Mouse (Mus musculus) frontal cortex, adult (tissue): ENCODE measurements around the gene Foxo3.

Experiments
- ATAC-seq: cut with Nextera tagmentation; 2 replicates; pipeline ENCODE4 v1.9.2; 2017; ENCODE audit warnings: mild to moderate bottlenecking, moderate library complexity, mixed read lengths; ENCODE audit not compliant: low TSS enrichment

Gene Foxo3

DNA sequence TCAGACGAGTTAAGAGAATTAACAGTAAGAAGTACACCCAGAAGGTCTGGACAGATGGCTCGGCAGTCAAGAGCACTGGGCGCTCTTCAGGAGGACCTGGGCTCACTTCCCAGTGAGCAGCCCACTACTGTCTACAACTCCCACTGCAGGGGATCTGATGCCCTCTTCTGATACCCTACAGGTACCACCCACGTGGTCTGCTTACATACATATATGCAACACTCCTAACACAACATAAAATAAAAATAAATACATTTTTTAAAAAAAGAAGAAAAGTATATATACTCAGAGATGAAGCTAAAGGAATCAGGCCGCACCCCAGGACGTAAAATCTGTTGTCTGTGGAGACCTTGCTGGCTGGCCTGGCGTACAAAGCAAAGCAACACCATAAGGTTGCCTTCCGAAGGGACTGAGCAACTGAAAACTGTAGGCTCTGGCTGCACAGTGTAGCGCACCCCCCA, 89.6 kb downstream of the Foxo3 start:
- ATAC-seq: peak; percentile 46

GRCm38 (mm10) chr10:42180333-42180732, 96.2 kb downstream of the Foxo3 start:
- ATAC-seq: no peak

DNA sequence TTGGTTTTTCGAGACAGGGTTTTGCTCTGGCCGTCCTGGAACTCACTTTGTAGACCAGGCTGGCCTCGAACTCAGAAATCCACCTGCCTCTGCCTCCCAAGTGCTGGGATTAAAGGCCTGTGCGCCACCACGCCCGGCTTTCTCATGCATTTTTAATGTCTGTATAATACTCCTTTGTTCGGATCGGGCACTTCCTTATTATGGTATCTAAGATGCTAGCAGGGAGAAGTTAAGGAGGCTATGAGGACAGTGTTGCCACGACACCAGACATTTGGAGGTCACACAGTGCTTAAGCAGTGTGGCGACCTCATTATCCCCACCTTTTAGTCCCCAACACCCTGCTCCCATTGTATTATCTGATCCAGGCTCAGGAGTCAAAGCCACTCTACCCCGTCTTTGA, 97.8 kb downstream of the Foxo3 start:
- no peak for ATAC-seq

GRCm38 (mm10) chr10:42177771-42178674, 98.5 kb downstream of the Foxo3 start:
- no peak for ATAC-seq

DNA sequence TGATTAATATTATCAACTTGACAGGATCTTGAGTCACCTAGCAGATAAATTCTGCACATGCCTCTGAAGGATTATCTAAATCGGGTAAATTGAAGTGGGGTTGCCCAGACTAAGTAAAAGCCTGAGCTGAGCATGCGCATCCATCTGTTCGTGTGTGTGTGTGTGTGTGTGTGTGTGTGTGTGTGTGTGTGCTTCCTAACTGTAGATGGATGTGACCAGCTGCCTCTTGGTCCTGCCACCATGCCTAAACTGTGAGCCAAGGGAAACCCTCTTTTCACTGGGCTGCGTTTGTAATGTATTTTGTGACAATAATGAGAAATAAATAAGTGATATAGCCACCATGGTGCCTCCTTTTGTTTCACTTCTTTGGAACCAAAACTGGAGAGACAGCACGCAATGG, 102.3 kb downstream of the Foxo3 start:
- no peak for ATAC-seq

GRCm38 (mm10) chr10:42173839-42174238, 102.7 kb downstream of the Foxo3 start:
- ATAC-seq: no peak

DNA sequence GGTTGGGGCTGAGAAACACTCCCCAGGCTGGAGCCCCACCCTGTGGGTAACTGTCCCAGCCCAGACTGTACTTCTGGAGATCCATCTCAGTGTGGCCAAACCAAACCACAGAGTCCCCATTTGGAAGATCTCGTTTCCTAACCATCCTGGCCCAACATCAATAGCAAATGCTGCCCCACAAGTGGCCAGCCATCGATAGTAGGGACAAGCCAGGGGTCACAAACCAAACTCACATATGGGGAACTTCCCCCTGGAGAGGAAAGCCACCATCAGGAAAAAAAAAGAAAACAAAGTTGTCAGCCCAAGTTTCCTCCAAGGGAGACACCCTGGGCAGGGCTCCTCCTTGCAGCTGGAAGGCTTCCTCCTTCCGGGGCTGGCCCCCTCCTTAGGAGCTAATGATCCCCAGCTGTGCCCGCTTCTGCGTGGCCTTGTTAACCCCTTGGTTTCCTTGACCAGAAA, 105.6 kb downstream of the Foxo3 start:
- ATAC-seq: no peak

DNA sequence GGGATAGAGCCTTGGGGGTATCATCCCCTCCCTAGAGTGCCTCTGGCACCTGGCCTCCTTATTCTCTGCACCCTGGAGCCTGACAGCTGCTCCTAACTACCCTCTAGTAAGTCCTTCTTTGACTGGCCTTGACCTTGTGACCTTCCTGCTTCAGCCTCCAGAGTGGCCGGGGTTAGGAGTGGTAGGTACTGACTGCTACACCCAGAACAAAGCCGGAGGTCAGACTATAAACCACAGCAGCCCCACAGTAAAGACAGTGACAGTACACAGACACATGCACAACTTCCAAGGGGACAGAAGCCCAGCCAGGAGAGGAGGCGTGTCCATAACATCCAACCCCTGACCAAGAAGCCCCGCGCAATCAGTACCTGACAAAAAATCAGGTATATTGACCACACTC, 106.4 kb downstream of the Foxo3 start:
- no peak for ATAC-seq

DNA sequence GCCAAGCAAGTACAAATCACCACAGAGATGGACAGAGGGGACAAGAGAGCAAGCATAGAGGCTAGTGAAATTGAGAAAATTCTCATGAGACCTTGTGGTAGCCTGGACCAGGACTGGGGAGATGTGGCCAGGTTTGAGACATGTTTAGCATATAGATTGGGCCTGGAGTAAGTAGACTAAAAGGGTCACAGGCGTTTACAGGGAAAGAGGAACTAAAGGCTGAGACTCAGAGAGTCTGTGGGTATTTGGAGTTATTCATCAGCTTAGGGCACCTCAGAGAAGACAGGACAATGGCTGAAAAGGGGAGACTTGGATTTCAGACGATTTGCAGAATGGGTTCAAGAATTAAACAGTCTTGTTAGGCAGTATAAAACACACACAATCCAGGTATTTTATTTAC, 121.8 kb downstream of the Foxo3 start:
- ATAC-seq: no peak

GRCm38 (mm10) chr10:42152426-42153205, 123.9 kb downstream of the Foxo3 start:
- ATAC-seq: peak; percentile 86

DNA sequence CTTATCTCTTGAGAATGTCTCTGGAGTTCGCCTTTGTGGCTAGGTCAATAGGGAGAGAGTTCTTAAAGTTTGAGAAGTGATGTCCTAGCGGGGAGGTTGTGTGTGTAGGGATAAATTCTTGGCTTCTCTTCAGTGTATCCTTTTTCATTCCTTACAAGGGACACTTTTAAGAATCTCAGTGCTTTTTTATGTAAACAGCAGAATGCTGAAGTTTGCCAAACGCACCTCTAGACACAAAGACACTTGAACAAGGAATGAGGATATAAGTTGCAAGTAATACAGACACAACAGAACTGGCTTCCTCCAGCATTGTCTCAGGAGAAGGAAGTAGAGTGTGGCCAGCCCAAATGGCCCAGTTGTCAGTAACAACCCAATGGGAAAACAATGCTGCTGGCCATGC, 126.8 kb downstream of the Foxo3 start:
- no peak for ATAC-seq

- ATAC-seq: no peak
Observed at GRCm38 (mm10) chr10:42148326-42148725, 128.2 kb downstream of the Foxo3 start.

DNA sequence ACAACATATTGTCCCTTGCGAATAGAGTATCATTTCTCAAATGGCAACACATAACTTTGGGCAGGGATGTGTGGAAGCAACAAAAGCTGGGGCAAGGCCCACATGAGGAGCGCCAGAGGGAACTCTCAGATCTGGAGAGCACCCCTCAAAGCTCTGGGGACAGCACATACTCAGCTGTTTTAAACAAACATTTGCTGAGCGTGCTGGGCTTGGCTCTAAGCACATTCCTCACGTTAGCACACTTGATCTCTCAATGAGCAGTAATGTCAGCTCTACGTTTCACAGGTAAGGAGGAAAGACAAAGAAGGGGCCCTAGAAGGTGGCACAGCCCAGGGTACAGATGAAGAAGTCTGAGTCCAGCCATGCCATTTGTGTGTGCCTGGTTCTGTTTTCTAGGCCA, 131.3 kb downstream of the Foxo3 start:
- no peak for ATAC-seq

- ATAC-seq: no peak
Observed at GRCm38 (mm10) chr10:42144788-42145187, 131.8 kb downstream of the Foxo3 start.

- peak; percentile 95 for ATAC-seq
Observed at GRCm38 (mm10) chr10:42144176-42144575, 132.4 kb downstream of the Foxo3 start.

- no peak for ATAC-seq
Observed at GRCm38 (mm10) chr10:42142791-42143190, 133.8 kb downstream of the Foxo3 start.

GRCm38 (mm10) chr10:42142081-42142480, 134.5 kb downstream of the Foxo3 start:
- ATAC-seq: no peak

DNA sequence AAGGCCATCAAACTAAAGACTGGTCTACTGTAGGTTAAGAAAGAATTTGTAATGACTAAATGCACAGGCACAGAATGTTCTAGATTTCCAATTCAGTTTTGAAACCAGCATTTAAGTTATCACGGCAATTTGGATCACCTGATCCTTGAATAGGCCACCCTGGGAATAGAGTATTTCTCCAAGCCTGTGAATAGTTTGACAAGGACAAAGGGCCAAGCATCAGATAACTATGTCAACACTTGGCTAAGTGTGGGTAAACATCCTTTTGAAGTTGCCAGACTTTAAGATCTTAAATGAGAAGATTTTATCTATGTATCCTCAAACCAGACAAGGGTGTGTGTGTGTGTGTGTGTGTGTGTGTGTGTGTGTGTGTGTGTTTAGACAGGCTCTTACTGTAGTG, 136.8 kb downstream of the Foxo3 start:
- ATAC-seq: no peak

DNA sequence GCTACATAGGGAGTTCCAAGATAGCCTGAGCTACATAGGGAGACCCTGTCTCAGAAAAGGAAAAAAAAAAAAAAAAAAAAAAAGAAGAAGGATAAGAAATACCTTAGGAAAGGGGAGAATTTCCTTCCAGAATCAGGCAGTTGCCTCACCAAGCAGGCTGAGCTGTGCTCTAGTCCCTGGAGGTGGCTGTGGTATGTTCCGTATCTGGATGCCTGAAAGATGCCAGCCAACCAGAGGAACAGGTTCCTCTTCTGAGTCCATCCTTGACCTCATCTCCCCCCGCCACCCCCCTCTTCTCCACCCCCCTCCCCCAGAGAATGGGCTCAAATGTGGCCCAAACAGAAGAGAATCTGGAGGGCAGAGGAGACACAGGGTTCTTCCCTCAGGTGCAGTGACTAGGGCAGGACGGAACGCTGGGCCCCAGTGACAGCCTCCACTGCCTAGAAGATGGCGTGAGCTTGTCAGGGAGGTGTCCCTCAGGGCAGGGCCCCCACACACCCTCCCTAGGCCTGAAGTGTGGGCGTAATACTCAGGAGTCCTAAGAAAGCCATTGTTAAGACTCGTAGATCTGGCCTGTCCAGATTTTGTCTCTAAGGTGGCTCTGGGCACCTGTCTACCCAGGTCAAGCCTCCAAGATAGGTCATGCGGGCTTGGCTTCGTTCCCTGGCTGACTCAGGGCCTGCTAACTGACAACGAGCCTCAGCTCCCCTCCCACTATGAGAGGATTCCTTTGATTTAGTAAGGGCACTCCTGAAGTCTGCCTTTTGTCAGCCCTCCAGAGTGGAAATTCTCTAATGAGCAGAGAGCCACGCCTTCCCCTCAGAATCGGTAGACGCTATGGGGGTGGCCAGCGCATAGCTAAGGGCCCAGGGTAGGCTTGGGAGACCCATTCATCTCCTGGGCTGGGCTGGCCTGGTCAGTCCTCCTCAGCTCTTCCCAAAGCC, 141.5 kb downstream of the Foxo3 start:
- no peak for ATAC-seq
